8 mouse cellular contexts compared by ENCODE assay signal in genomic region chr17:46041223-46041622, GRCm38 (mm10). TPM values are rescaled to one million over a fixed set of nuclear protein-coding genes. Genes with fewer than 3 reads are reported as not detected.
DNase-seq lines count a peak whose midpoint lies in the region; ATAC-seq and TF ChIP-seq lines count a peak whose summit lies in the region.

No protein-coding gene starts in this region.

- no peaks in the 10 kb centered on the region for H3K36me3 ChIP-seq in heart, embryonic 11.5 days (ENCODE audit: control insufficient read depth, insufficient read depth, low read length)
- H3K36me3 ChIP-seq in E14TG2a.4 (ENCODE audit: insufficient read depth, low read length): no peaks in the 10 kb centered on the region
- no peaks in the 10 kb centered on the region for H3K36me3 ChIP-seq in lung, embryonic 14.5 days (ENCODE audit: insufficient read depth)
- no peaks in the 10 kb centered on the region for H3K36me3 ChIP-seq in midbrain, embryonic 11.5 days (ENCODE audit: control insufficient read depth, insufficient read depth, low read length)

- WGBS in heart, embryonic 11.5 days (ENCODE audit: insufficient replicate concordance): 60% methylated on average over 5 of the region's 5 CpGs
- 66% methylated on average over 5 of the region's 5 CpGs for WGBS in lung, embryonic 14.5 days
- 66% methylated on average over 5 of the region's 5 CpGs for WGBS in midbrain, embryonic 11.5 days

- peaks cover 10% of the 10 kb centered on the region for H3K4me1 ChIP-seq in heart, embryonic 11.5 days (ENCODE audit: control insufficient read depth, insufficient read depth, low read length)
- H3K4me1 ChIP-seq in E14TG2a.4 (replicated peaks; ENCODE audit: low read depth, low read length): peaks cover 26% of the 10 kb centered on the region
- peaks cover 7% of the 10 kb centered on the region for H3K4me1 ChIP-seq in embryonic fibroblast, embryonic 13.5 days (ENCODE audit: control insufficient read depth, insufficient read depth, low read length)
- H3K4me1 ChIP-seq in lung, embryonic 14.5 days (ENCODE audit: insufficient read depth): peaks cover 18% of the 10 kb centered on the region; the same call in 1 of the 2 replicates
- H3K4me1 ChIP-seq in midbrain, embryonic 11.5 days (ENCODE audit: control insufficient read depth, insufficient read depth, low read length): no peaks in the 10 kb centered on the region

- no peak overlapping the region for H3K4me3 ChIP-seq in heart, embryonic 11.5 days (ENCODE audit: low read depth, low read length)
- no peak overlapping the region for H3K4me3 ChIP-seq in E14TG2a.4 (replicated peaks; ENCODE audit: low read length)
- no peak overlapping the region for H3K4me3 ChIP-seq in embryonic fibroblast, embryonic 13.5 days (ENCODE audit: insufficient read depth, low read length)
- H3K4me3 ChIP-seq in lung, embryonic 14.5 days (ENCODE audit: low read depth, low read length): no peak overlapping the region
- H3K4me3 ChIP-seq in midbrain, embryonic 11.5 days (ENCODE audit: low read depth, low read length): no peak overlapping the region

- peak; percentile 55 for DNase-seq in heart, postnatal 4 days
- DNase-seq in lung, embryonic 14.5 days: peak; percentile 43
- DNase-seq in thymus, postnatal 0 days (ENCODE audit: low spot score): peak; percentile 68
- no peak for DNase-seq in embryo, embryonic 10.5 days (ENCODE audit: low spot score)
- DNase-seq in midbrain, embryonic 11.5 days (ENCODE audit: low spot score, missing footprints): no peak

- no peaks in the 10 kb centered on the region for H3K9me3 ChIP-seq in heart, embryonic 11.5 days (replicated peaks; ENCODE audit: control insufficient read depth, low read length)
- H3K9me3 ChIP-seq in E14TG2a.4 (ENCODE audit: low read length): no peaks in the 10 kb centered on the region
- H3K9me3 ChIP-seq in lung, embryonic 14.5 days (ENCODE audit: low read depth, low read length): no peaks in the 10 kb centered on the region
- no peaks in the 10 kb centered on the region for H3K9me3 ChIP-seq in midbrain, embryonic 11.5 days (ENCODE audit: control insufficient read depth, low read length)

- peak; percentile 78 for TF ChIP-seq CTCF in E14TG2a.4 (conservative IDR thresholded peaks at IDR 0.05; ENCODE audit: low read length)
- TF ChIP-seq CTCF in embryonic fibroblast, embryonic 13.5 days (IDR thresholded peaks at IDR 0.05; ENCODE audit: borderline replicate concordance, insufficient read depth, low read length): peak; percentile 29; the same call in 1 of the 2 replicates
- peak; percentile 65 for TF ChIP-seq CTCF in lung, embryonic 14.5 days (IDR thresholded peaks at IDR 0.05; ENCODE audit: low read depth)

- no peak for TF ChIP-seq POLR2A in embryonic fibroblast, embryonic 13.5 days (IDR thresholded peaks at IDR 0.05; ENCODE audit: low read depth, low read length)

- no peak overlapping the region for H3K27ac ChIP-seq in heart, embryonic 11.5 days (ENCODE audit: low read depth, low read length)
- no peak overlapping the region for H3K27ac ChIP-seq in embryonic fibroblast, embryonic 13.5 days (ENCODE audit: insufficient read depth, low read length)
- no peak overlapping the region for H3K27ac ChIP-seq in lung, embryonic 14.5 days (ENCODE audit: low read depth)
- no peak overlapping the region for H3K27ac ChIP-seq in midbrain, embryonic 11.5 days (ENCODE audit: low read depth, low read length)

- H3K27me3 ChIP-seq in heart, embryonic 11.5 days (ENCODE audit: control insufficient read depth, insufficient read depth, low read length): no peaks in the 10 kb centered on the region
- H3K27me3 ChIP-seq in E14TG2a.4 (ENCODE audit: insufficient read depth, low read length): peaks cover 22% of the 10 kb centered on the region
- H3K27me3 ChIP-seq in lung, embryonic 14.5 days (ENCODE audit: insufficient read depth, low read length): no peaks in the 10 kb centered on the region
- no peaks in the 10 kb centered on the region for H3K27me3 ChIP-seq in midbrain, embryonic 11.5 days (ENCODE audit: control insufficient read depth, insufficient read depth, low read length)

- H3K4me2 ChIP-seq in heart, embryonic 11.5 days: no peak overlapping the region
- H3K4me2 ChIP-seq in lung, embryonic 14.5 days: no peak overlapping the region
- no peak overlapping the region for H3K4me2 ChIP-seq in midbrain, embryonic 11.5 days

- H3K9ac ChIP-seq in heart, embryonic 11.5 days (ENCODE audit: low read depth, low read length): no peak overlapping the region
- no peak overlapping the region for H3K9ac ChIP-seq in lung, embryonic 14.5 days
- H3K9ac ChIP-seq in midbrain, embryonic 11.5 days (ENCODE audit: low read length): no peak overlapping the region

- no peak for ATAC-seq in heart, embryonic 11.5 days (replicated peaks; ENCODE audit: insufficient number of reproducible peaks, low FRiP score, low TSS enrichment)
- ATAC-seq in lung, embryonic 14.5 days (ENCODE audit: insufficient read depth): no peak
- no peak for ATAC-seq in midbrain, embryonic 11.5 days (ENCODE audit: low FRiP score)

RNA-seq across cellular contexts. Expression of gene Vegfa, which starts 9.1 kb away (rescaled TPM):
- 100 to 1,000 TPM; 192 to 209 TPM for total RNA-seq in heart, postnatal 4 days (2021)
- 4.9 and 7.4 TPM in 2 replicates for polyA plus RNA-seq in heart, embryonic 11.5 days (2014; fragmentation: Nextera tagmentation; extraction: Ambion mirVana)
- polyA plus RNA-seq in embryonic fibroblast, embryonic 13.5 days (2011; ENCODE audit: insufficient read length, low read depth, missing spikeins): 140 and 154 TPM in 2 replicates
- polyA plus RNA-seq in lung, embryonic 14.5 days (2014; fragmentation: Nextera tagmentation; extraction: Ambion mirVana): 6.6 and 7.7 TPM in 2 replicates
- polyA plus RNA-seq in thymus, postnatal 0 days (2015; fragmentation: Nextera tagmentation; extraction: Ambion mirVana): 1.1 and 1.3 TPM in 2 replicates
- 2.2 and 2.9 TPM in 2 replicates for polyA plus RNA-seq in midbrain, embryonic 11.5 days (2014; fragmentation: Nextera tagmentation; extraction: Ambion mirVana)

Comparison
In these comparisons a context has a peak if more than half of its experiments do, and no peak if none do; other contexts are left out.
1. DNase-seq: peak in heart, postnatal 4 days (single experiment), lung, embryonic 14.5 days (single experiment) and thymus, postnatal 0 days (single experiment); none in embryo, embryonic 10.5 days (single experiment) and midbrain, embryonic 11.5 days (single experiment).
2. RNA of gene Vegfa, which starts 9.1 kb away (polyA plus RNA-seq): 140 to 154 TPM in embryonic fibroblast, embryonic 13.5 days; 6.6 to 7.7 TPM in lung, embryonic 14.5 days, 4.9 to 7.4 TPM in heart, embryonic 11.5 days, 2.2 to 2.9 TPM in midbrain, embryonic 11.5 days and 1.1 to 1.3 TPM in thymus, postnatal 0 days; every median in the first group is over 10 times any median in the second.
3. Peak in every context shown above with its lines, with median percentiles within 50 percentile points of each other: CTCF ChIP-seq.